Mouse (Mus musculus) lung, adult 2 months (tissue): Measurements from ENCODE around the gene Zdhhc5.

Source experiments
- CTCF ChIP-seq: fragments of 200-500 bp; IDR thresholded peaks from 2 replicates; pipeline ENCODE4 v1.5.1; 2011; ENCODE audit warnings: mild to moderate bottlenecking, low read length, control low read depth; ENCODE audit not compliant: insufficient read depth
- POLR2A ChIP-seq: fragments of 200-500 bp; IDR thresholded peaks from 2 replicates; pipeline ENCODE4 v1.6.1; 2011; ENCODE audit warnings: low read depth, mild to moderate bottlenecking, control low read depth, low read length, borderline replicate concordance; ENCODE audit errors: extremely low read depth

DNA sequence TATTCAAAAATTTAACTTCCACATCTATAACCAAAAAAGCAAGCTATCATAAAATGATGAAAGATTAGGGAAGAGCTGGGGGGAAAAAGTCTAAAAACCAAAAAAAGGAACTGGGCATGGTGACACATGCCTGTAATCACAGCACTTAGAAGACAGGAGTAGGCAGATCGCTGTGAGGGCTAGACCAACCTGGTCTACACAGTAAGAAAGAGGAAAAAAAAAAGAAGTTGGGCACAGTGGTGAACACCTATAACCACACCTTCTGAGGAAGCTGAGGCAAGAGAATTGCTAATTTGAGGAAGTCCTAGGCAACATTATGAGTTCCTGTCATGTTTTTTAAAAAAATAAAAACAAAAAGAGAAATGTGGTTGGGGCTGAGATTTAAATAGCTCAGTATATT, 59.1 kb downstream of the Zdhhc5 start:
- TF ChIP-seq POLR2A: no peak
- TF ChIP-seq CTCF: no peak
